Mouse (Mus musculus) neural tube, embryonic 12.5 days (tissue): Measurements from ENCODE around the gene Gm20388. TPM values are rescaled to one million over a fixed set of nuclear protein-coding genes. Genes with fewer than 3 reads are reported as not detected.

Experiments used
- ATAC-seq: fragments of 200-750 bp; cut with Nextera tagmentation; 2 replicates; pipeline ENCODE4 v1.8.0; 2017; ENCODE audit warnings: low read depth, mild to moderate bottlenecking, moderate TSS enrichment, moderate library complexity; ENCODE audit not compliant: low FRiP score
- H3K27ac ChIP-seq: fragments of 300-500 bp; sonication (generic); 2 replicates; pipeline ENCODE4 v1.5.1; 2016
- H3K27me3 ChIP-seq: fragments of 300-500 bp; sonication (generic); replicated peaks from 2 replicates; pipeline ENCODE4 v1.6.1; 2016; ENCODE audit warnings: mild to moderate bottlenecking
- H3K36me3 ChIP-seq: fragments of 300-500 bp; sonication (generic); 2 replicates; pipeline ENCODE4 v1.6.1; 2016; ENCODE audit warnings: mild to moderate bottlenecking
- H3K4me1 ChIP-seq: fragments of 300-500 bp; sonication (generic); 2 replicates; pipeline ENCODE4 v1.6.1; 2016
- H3K4me2 ChIP-seq: fragments of 300-500 bp; sonication (generic); replicated peaks from 2 replicates; pipeline ENCODE4 v1.6.1; 2016; ENCODE audit warnings: mild to moderate bottlenecking
- H3K4me3 ChIP-seq: fragments of 300-500 bp; sonication (generic); 2 replicates; pipeline ENCODE4 v1.5.1; 2016
- H3K9ac ChIP-seq: fragments of 300-500 bp; sonication (generic); 2 replicates; pipeline ENCODE4 v1.6.1; 2016; ENCODE audit warnings: mild to moderate bottlenecking
- H3K9me3 ChIP-seq: fragments of 300-500 bp; sonication (generic); 2 replicates; pipeline ENCODE4 v1.6.1; 2016; ENCODE audit warnings: mild to moderate bottlenecking
- WGBS: fragments of 180-500 bp; shearing (Covaris S2); methylation state at CpG from one replicate; pipeline ENCODE4 v1.1.7; 2016; 5-methylcytosine and 5-hydroxymethylcytosine counted together
- polyA plus RNA-seq: library from polyadenylated mRNA; unstranded; fragments of >200 nt; fragmentation: Nextera tagmentation; extraction: Ambion mirVana; gene quantifications from 2 replicates; pipeline ENCODE4 v1.2.1, GENCODE M21; 2016

Gm20388 gene
- polyA plus RNA-seq, 1 experiment from 2014 or later: not detected

DNA sequence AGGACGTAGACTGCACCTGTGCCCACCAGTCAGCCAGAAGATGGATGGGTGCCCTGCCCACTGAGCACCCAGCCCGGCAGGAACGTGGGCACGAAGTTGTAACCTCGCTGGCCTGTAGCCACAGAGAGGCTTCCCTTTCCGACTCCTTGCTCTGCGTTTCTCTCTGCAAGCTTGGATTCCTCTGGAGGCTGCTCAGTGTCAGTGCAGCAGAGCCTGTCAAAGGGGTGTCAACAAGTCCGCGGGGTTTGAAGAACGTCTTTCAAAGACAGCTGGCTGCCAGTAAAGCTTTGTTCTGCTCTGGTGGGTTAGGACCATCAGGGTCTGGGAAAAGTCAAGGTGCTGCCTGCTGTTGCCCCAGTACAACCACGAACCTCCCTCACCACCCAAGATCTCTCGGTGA, 1160.8 kb downstream of the Gm20388 start:
- peaks cover 87% of the 10 kb centered on the region for H3K27me3 ChIP-seq
- H3K4me2 ChIP-seq: no peak overlapping the region
- no peak for ATAC-seq
- no peak overlapping the region for H3K4me3 ChIP-seq
- no peaks in the 10 kb centered on the region for H3K9me3 ChIP-seq
- no peak overlapping the region for H3K9ac ChIP-seq
- peaks cover 10% of the 10 kb centered on the region for H3K4me1 ChIP-seq
- H3K36me3 ChIP-seq: no peaks in the 10 kb centered on the region
- 2% methylated on average over 12 of the region's 12 CpGs for WGBS
- no peak overlapping the region for H3K27ac ChIP-seq

DNA sequence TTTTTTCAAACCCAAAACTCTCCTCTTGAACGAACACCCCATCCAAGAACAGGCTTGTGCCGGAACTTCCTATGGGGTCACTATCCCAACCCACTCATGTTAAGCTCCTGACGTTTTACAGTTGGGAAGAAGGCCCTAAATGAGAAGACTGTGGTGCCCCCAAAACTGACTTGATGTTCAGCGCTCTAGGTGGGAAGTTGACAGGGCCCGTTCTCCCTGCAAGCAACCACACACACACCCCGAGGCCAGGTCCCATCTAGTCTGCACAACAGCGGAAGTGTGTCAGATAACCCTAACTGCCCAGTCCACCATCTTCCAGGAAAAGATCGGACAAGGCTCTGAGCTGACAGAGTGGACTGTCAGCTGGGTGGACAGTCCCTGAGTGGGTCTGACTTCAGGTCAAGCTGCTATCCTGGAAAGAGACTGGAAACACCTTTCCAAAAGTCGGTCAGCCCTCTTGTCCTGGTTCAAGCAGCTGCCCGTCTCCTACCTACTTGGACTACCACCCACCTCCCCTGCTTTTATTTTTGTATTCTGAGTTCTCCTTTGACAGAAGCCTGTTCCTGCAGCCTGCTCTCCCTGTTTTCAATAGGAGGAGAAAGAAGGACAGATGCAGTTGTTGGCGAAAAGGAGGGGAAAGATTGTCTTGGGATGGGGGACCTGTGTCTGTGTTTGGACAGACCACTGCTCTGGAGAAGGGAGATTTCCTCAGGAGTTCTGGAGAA, 1161.9 kb downstream of the Gm20388 start:
- peaks cover 10% of the 10 kb centered on the region for H3K4me1 ChIP-seq
- 7% methylated on average over 11 of the region's 11 CpGs for WGBS
- H3K27me3 ChIP-seq: peaks cover 95% of the 10 kb centered on the region
- no peak overlapping the region for H3K4me3 ChIP-seq
- no peak overlapping the region for H3K9ac ChIP-seq
- ATAC-seq: no peak
- no peak overlapping the region for H3K27ac ChIP-seq
- no peaks in the 10 kb centered on the region for H3K36me3 ChIP-seq
- H3K4me2 ChIP-seq: no peak overlapping the region
- H3K9me3 ChIP-seq: no peaks in the 10 kb centered on the region

DNA sequence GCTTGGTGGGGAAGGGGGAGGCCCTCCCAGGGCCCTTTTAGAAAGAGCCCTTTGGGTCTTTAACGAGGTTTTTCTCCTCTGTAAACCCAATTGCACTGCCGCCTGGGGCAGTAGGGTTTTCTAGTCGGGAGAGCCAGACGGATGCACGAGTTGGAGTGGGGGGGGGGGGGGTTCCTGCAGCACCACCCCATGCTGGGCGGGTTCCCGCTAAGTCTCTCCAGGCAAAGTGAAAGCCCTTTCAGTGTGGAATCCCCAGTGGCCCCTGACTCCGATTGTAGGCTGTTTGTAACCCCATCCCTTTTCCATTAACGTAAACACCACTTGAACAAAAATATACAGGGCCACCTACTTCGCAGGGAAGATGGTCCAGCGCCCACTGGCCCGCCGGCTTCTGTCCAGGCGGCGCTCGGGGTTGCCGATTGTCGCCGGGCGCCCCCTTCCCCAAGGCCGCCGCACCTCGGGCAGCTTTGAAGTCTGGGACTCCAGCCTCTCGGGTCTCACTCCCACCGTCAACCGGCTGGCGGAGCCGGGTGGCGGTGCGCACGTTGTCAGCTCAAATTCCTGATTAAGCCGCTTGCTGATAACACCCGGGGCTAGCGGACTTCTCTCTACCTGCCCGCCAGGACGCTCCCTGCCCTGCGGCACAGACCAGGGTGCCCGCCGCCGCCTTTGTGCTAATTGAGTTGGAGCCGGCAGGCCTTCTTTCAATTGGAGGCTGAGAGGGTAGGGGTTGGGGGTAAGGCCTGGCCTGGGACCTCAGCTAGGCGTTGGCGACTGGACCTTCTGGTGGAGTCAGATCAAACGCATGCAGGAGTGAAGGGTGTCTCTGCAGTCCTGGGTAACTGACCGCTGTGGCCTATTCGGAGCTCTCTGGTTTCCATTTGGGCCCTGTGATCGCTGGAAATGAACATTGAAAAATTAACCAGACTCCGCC, 1162.8 kb downstream of the Gm20388 start:
- H3K36me3 ChIP-seq: no peaks in the 10 kb centered on the region
- H3K4me3 ChIP-seq: no peak overlapping the region
- H3K9ac ChIP-seq: no peak overlapping the region
- no peaks in the 10 kb centered on the region for H3K9me3 ChIP-seq
- peak overlapping the region; percentile 28; the same call in 1 of the 2 replicates for H3K4me2 ChIP-seq
- H3K4me1 ChIP-seq: peaks cover 10% of the 10 kb centered on the region
- no peak overlapping the region for H3K27ac ChIP-seq
- WGBS: under 1% methylated on average over 48 of the region's 48 CpGs
- no peak for ATAC-seq
- H3K27me3 ChIP-seq: peaks cover 99% of the 10 kb centered on the region

DNA sequence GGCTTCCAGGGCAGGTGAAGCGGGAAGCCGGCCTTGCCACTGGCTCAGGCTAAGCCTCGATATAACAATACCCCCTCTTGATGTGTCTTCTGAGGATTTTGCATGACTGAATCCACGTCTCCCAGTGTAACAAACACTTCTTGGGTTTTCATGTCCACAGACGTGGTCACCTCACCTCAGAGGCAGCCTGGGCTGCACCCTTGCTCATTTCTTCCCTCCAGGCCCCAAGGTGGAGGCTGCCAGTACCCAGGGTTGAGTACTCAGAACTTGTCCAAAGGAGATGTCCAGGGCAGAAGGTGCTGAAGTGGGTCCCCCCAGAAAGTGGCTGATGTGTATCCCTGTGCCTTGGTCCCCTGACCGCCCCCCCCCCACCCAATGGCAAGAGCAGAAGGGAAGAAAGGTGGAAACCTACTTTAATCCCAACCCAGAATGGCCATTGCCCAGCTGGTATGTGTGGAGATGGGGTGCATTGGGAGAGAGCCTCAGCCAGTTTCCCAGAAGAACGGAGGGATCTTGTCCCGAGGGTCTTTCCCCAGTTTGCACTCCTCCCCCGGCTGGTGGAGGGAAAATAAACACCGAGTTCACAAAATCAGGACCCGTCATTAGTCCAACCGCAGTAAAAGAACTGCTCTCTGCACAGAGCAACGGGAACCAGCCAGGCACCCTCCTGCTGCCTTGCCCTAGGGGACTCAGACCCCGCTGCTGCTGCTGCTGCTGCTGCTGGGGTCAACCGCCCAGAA, 1163.6 kb downstream of the Gm20388 start:
- H3K4me2 ChIP-seq: no peak overlapping the region
- H3K36me3 ChIP-seq: no peaks in the 10 kb centered on the region
- H3K9me3 ChIP-seq: no peaks in the 10 kb centered on the region
- under 1% methylated on average over 15 of the region's 15 CpGs for WGBS
- H3K27ac ChIP-seq: no peak overlapping the region
- ATAC-seq: no peak
- no peak overlapping the region for H3K9ac ChIP-seq
- no peak overlapping the region for H3K4me3 ChIP-seq
- H3K27me3 ChIP-seq: peaks cover 99% of the 10 kb centered on the region
- H3K4me1 ChIP-seq: peaks cover 10% of the 10 kb centered on the region

DNA sequence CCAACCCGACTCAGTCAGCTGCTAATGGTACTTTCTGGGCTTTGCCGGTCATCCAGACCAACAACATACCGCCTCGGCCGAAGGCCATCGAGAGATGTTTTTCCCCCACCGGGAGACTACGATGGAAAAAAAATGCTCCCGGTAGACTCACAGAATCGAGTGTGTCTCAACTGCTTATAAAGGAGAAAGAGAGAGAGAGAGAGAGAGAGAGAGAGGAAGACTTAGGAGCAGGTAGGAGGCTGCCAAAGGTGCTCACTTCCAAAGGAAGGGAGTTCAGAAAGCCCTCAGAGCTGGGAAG, 1164.2 kb downstream of the Gm20388 start:
- WGBS: under 1% methylated on average over 10 of the region's 10 CpGs
- Histone ChIP-seq H3K4me3 (no peak overlapping the region), H3K9me3 (no peaks in the 10 kb centered on the region), H3K27me3 (peaks cover 99% of the 10 kb centered on the region), H3K4me1 (peaks cover 10% of the 10 kb centered on the region), H3K4me2 (no peak overlapping the region), H3K27ac (no peak overlapping the region), H3K36me3 (no peaks in the 10 kb centered on the region), H3K9ac (no peak overlapping the region)
- no peak for ATAC-seq

DNA sequence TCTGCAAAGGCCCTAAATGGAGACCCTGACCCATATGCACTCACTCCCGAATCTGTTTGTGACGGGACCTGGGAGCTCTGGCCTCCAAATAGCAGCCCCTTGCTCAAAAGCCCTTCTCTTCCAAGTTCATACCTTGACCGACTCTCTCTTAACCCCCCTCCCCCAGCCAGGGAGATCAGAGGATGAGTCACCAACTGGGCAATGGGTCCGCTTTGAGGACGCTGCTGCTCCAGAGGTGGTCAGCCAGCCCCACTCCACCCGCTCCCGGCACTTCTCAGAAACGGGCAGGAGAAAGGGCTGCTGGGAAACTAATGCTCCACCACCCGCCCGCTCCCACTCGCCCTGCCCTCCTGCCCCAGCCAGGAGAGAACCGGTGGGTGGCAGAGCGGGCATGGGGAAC, 1165.3 kb downstream of the Gm20388 start:
- no peak overlapping the region for H3K4me3 ChIP-seq
- H3K27ac ChIP-seq: no peak overlapping the region

DNA sequence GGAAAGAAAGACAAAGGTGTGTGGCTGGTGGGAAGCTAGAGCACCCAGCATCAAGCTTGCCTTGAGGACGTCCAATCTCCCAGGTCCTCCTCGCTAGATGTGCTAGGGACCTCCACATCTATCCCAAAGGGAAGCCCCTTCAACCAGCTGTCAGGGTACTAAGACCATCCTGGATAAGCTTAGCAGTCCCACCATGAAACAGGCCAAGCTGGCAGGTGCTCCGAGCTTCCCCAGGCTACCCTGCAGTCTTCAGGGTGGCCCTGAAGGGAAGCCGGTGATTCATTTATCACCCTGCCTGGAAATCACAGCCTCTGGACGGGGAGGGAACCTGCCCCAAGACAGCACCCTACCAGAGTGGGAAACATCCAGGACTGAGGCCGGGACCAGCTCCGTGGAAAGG, 1165.9 kb downstream of the Gm20388 start:
- Histone ChIP-seq H3K4me3 (no peak overlapping the region), H3K9me3 (no peaks in the 10 kb centered on the region), H3K4me2 (no peak overlapping the region), H3K9ac (no peak overlapping the region), H3K36me3 (no peaks in the 10 kb centered on the region), H3K27ac (no peak overlapping the region), H3K4me1 (peaks cover 6% of the 10 kb centered on the region), H3K27me3 (peaks cover 99% of the 10 kb centered on the region)
- ATAC-seq: no peak
- 4% methylated on average over 7 of the region's 7 CpGs for WGBS

More for the DNA sequence above, 1165.3 kb downstream of the Gm20388 start:
- H3K9me3 ChIP-seq: no peaks in the 10 kb centered on the region
- H3K4me1 ChIP-seq: peaks cover 10% of the 10 kb centered on the region
- no peak for ATAC-seq
- no peak overlapping the region for H3K4me2 ChIP-seq
- no peak overlapping the region for H3K9ac ChIP-seq
- H3K27me3 ChIP-seq: peaks cover 99% of the 10 kb centered on the region
- WGBS: 1% methylated on average over 13 of the region's 13 CpGs
- H3K36me3 ChIP-seq: no peaks in the 10 kb centered on the region

DNA sequence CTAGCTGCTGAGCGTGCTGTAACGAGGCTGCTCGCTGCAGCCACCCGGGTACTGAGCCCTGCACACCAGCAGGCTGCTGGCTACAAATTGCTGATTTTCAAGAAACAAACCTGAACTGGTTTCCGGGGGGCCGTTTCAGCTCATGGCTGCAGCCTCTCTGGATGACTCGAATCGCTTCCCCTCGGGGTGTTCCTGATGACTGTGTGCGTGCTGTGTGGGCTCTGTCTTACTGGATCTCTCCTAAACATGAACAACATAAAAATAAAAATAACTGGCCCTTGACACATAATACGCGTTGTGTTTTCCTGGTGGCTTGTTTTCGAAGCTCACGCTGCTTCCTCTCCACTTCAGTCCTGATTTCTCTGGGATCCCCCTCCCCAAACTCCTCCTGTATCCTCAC, 1168.1 kb downstream of the Gm20388 start:
- WGBS: 1% methylated on average over 14 of the region's 14 CpGs
- peaks cover 99% of the 10 kb centered on the region for H3K27me3 ChIP-seq

DNA sequence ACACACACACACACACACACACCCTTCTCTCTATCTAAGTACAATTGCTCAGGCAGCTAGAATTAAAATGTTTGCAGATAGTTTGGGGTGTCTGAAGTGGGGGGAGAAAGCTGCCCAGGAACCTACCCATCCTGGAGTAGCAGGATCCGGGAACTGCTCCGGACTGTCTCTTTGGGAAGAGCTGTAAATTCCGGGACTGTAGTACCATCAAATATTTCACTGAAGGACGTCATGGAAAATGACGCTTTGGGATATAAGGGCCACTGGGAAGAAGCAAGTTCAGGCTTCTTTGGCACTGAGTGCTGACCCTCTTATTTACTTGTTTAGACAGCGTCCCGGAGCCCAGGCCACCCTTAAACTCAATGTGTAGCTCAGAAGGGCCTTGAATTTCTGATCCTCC, 1168.6 kb downstream of the Gm20388 start:
- no peak for ATAC-seq
- no peak overlapping the region for H3K4me3 ChIP-seq
- H3K9me3 ChIP-seq: no peaks in the 10 kb centered on the region
- H3K36me3 ChIP-seq: no peaks in the 10 kb centered on the region
- peaks cover 99% of the 10 kb centered on the region for H3K27me3 ChIP-seq
- H3K9ac ChIP-seq: no peak overlapping the region
- no peak overlapping the region for H3K4me2 ChIP-seq
- peaks cover 18% of the 10 kb centered on the region for H3K4me1 ChIP-seq
- 1% methylated on average over 7 of the region's 7 CpGs for WGBS
- no peak overlapping the region for H3K27ac ChIP-seq

More for the DNA sequence above, 1168.1 kb downstream of the Gm20388 start:
- H3K9ac ChIP-seq: no peak overlapping the region
- no peak for ATAC-seq
- peaks cover 13% of the 10 kb centered on the region for H3K4me1 ChIP-seq
- H3K9me3 ChIP-seq: no peaks in the 10 kb centered on the region
- H3K4me3 ChIP-seq: no peak overlapping the region
- no peak overlapping the region for H3K4me2 ChIP-seq
- no peaks in the 10 kb centered on the region for H3K36me3 ChIP-seq
- no peak overlapping the region for H3K27ac ChIP-seq

DNA sequence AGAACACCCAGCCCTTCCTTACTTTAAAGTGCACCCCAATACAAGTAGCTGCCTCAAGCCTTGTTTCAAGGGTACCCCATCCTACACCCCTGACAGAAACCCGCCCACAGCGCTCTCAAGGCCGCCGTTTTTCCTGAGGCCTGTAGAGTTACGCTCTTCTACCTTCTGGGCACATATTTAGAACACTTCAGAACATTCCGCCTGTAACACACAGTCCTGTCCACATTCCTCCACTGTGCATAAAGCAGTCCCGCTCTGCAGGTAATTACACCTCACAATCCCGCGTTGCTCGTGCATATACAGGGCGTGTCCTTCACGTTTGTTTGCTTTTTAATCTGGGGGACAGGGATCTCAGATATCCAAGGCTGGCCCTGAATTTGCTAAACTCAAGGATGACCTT, 1169.3 kb downstream of the Gm20388 start:
- H3K36me3 ChIP-seq: no peaks in the 10 kb centered on the region
- no peak overlapping the region for H3K27ac ChIP-seq
- H3K9me3 ChIP-seq: no peaks in the 10 kb centered on the region
- ATAC-seq: no peak
- H3K4me2 ChIP-seq: no peak overlapping the region
- H3K27me3 ChIP-seq: peaks cover 99% of the 10 kb centered on the region
- H3K4me1 ChIP-seq: peaks cover 25% of the 10 kb centered on the region
- WGBS: 3% methylated on average over 12 of the region's 12 CpGs
- no peak overlapping the region for H3K9ac ChIP-seq
- no peak overlapping the region for H3K4me3 ChIP-seq

DNA sequence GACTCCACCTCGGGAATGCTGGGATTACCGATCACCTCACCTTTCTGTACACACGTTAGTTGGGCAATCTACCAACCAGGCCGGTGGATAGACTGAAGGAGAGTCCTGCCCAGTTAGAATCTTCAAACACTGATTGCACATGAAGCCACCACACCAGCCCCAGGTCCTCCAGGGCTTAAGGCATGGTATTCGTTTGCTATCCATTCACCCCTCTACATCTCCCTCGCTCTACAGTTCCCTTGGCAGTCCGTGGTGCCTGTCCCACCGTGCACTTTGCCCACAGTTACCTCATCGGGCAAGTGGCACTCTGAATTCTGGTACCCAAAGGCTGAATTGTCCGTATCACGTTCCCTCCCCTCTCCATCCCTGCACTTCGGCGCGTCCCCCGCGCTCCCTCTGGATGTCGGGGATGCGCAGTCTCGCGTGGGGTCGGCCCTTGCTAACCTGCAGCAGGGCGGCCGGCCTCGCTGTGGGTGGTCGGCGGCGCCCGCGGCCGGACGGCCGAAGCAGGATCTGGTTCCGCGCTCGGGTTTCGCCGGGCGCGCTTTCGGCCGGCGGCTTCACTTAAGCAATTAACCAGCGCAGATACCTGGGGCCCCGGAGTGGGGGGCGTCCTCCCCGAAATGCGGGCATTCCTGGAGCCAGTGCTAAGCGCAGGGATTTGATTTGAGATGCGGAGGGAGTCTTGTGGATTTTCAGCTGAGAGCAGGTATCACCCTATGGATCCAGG, 1169.9 kb downstream of the Gm20388 start:
- H3K36me3 ChIP-seq: no peaks in the 10 kb centered on the region
- no peak overlapping the region for H3K27ac ChIP-seq
- no peak overlapping the region for H3K9ac ChIP-seq
- no peak overlapping the region for H3K4me3 ChIP-seq
- H3K27me3 ChIP-seq: peaks cover 99% of the 10 kb centered on the region
- no peak for ATAC-seq
- no peak overlapping the region for H3K4me2 ChIP-seq
- under 1% methylated on average over 49 of the region's 49 CpGs for WGBS
- no peaks in the 10 kb centered on the region for H3K9me3 ChIP-seq
- H3K4me1 ChIP-seq: peaks cover 27% of the 10 kb centered on the region
